Mouse (Mus musculus): ENCODE measurements around the gene Fra10ac1.

- TF ChIP-seq CTCF (IDR thresholded peaks at IDR 0.05; ENCODE audit: low read depth) (peak; percentile 36), EP300 (IDR thresholded peaks at IDR 0.05; ENCODE audit: low read depth) (no peak)
Measured at GRCm38 (mm10) chr19:38223905-38224684, at the start of gene Fra10ac1.
